ENCODE assay signal across 15 mouse cellular contexts in genomic region chr2:37723501-37724090, GRCm38 (mm10). TPM values are rescaled to one million over a fixed set of nuclear protein-coding genes. Genes with fewer than 3 reads are reported as not detected.
DNase-seq lines count a peak whose midpoint lies in the region; ATAC-seq and TF ChIP-seq lines count a peak whose summit lies in the region.
"Had no signal": no experiment of that assay in that cellular context is flagged by ENCODE, and none has a peak within 500 bp of the region (broad histone marks: within the 10 kb centered on the region; RNA-seq: fewer than 3 reads in every experiment).

No protein-coding gene starts in this region.

- 81% methylated on average over 11 of the region's 11 CpGs for WGBS in kidney, adult 2 months
- 52% methylated on average over 11 of the region's 11 CpGs for WGBS in forebrain, embryonic 14.5 days
- 56% methylated on average over 11 of the region's 11 CpGs for WGBS in midbrain, embryonic 12.5 days

- no peak overlapping the region for H3K9ac ChIP-seq in forebrain, embryonic 14.5 days (ENCODE audit: low read length)
- H3K9ac ChIP-seq in midbrain, embryonic 12.5 days (replicated peaks) = no peak overlapping the region
- H3K9ac ChIP-seq: heart, embryonic 15.5 days had no signal

- no peaks in the 10 kb centered on the region for H3K27me3 ChIP-seq in kidney, adult 2 months (replicated peaks; ENCODE audit: control insufficient read depth, insufficient read depth, low read length)
- no peaks in the 10 kb centered on the region for H3K27me3 ChIP-seq in forebrain, embryonic 14.5 days (replicated peaks; ENCODE audit: control insufficient read depth, insufficient read depth, low read length)
- H3K27me3 ChIP-seq in midbrain, embryonic 12.5 days = no peaks in the 10 kb centered on the region
- H3K27me3 ChIP-seq: heart, embryonic 15.5 days had no signal

- no peak for TF ChIP-seq POLR2A in kidney, adult 2 months (IDR thresholded peaks at IDR 0.05; ENCODE audit: low read depth, low read length)

- no peak overlapping the region for H3K4me2 ChIP-seq in forebrain, embryonic 14.5 days (ENCODE audit: low read length)
- no peak overlapping the region for H3K4me2 ChIP-seq in midbrain, embryonic 12.5 days (replicated peaks)
- H3K4me2 ChIP-seq: heart, embryonic 15.5 days had no signal

- peaks cover 19% of the 10 kb centered on the region for H3K4me1 ChIP-seq in kidney, adult 2 months (ENCODE audit: control insufficient read depth, insufficient read depth, low read length)
- H3K4me1 ChIP-seq in forebrain, embryonic 14.5 days (ENCODE audit: control insufficient read depth, insufficient read depth, low read length) = no peaks in the 10 kb centered on the region; the same call in 1 of the 2 replicates
- peaks cover 13% of the 10 kb centered on the region for H3K4me1 ChIP-seq in midbrain, embryonic 12.5 days
- H3K4me1 ChIP-seq: heart, embryonic 15.5 days had no signal

- no peaks in the 10 kb centered on the region for H3K9me3 ChIP-seq in forebrain, embryonic 14.5 days (replicated peaks; ENCODE audit: control insufficient read depth, low read length)
- no peaks in the 10 kb centered on the region for H3K9me3 ChIP-seq in midbrain, embryonic 12.5 days
- H3K9me3 ChIP-seq: heart, embryonic 15.5 days had no signal

- peak; percentile 30 for DNase-seq in cerebellum, adult 11-12 months
- DNase-seq in cerebellum, adult 9-10 months = no peak
- no peak for DNase-seq in kidney, adult 2 months
- DNase-seq in kidney, postnatal 36 days = no peak
- DNase-seq in forebrain, embryonic 14.5 days (ENCODE audit: low spot score) = peak; percentile 74
- no peak for DNase-seq in spleen, postnatal 4 days (ENCODE audit: low spot score in 2 of 2)
- DNase-seq: adrenal gland, postnatal 14 days; gastrocnemius, postnatal 36 days; liver; spleen, adult 18-20 months; thymus, adult 2 months had no signal

- no peak overlapping the region for H3K4me3 ChIP-seq in kidney, adult 2 months (ENCODE audit: insufficient read depth, low read depth, low read length)
- H3K4me3 ChIP-seq in forebrain, embryonic 14.5 days (ENCODE audit: low read depth, low read length) = no peak overlapping the region
- H3K4me3 ChIP-seq in midbrain, embryonic 12.5 days = no peak overlapping the region
- H3K4me3 ChIP-seq: heart, embryonic 15.5 days had no signal

- TF ChIP-seq CTCF in kidney, adult 2 months (conservative IDR thresholded peaks at IDR 0.05; ENCODE audit: insufficient read depth, insufficient read length, low read depth, low read length) = no peak

- H3K36me3 ChIP-seq in kidney, adult 2 months (ENCODE audit: control insufficient read depth, insufficient read depth, low read length) = no peaks in the 10 kb centered on the region
- H3K36me3 ChIP-seq in forebrain, embryonic 14.5 days (ENCODE audit: control insufficient read depth, insufficient read depth, low read length) = no peaks in the 10 kb centered on the region
- H3K36me3 ChIP-seq in midbrain, embryonic 12.5 days = no peaks in the 10 kb centered on the region
- H3K36me3 ChIP-seq: heart, embryonic 15.5 days had no signal

- peak overlapping the region; percentile 74 for H3K27ac ChIP-seq in kidney, adult 2 months (ENCODE audit: insufficient read depth, low read depth, low read length)
- H3K27ac ChIP-seq in forebrain, embryonic 14.5 days (ENCODE audit: low read depth, low read length) = peak overlapping the region; percentile 61; the same call in 1 of the 2 replicates
- peak overlapping the region; percentile 72 for H3K27ac ChIP-seq in midbrain, embryonic 12.5 days (replicated peaks)
- H3K27ac ChIP-seq: heart, embryonic 15.5 days had no signal

- peak; percentile 84 for ATAC-seq in forebrain, embryonic 14.5 days
- ATAC-seq in midbrain, embryonic 12.5 days (ENCODE audit: low FRiP score, low read depth) = peak; percentile 41; the same call in 1 of the 2 replicates
- ATAC-seq in erythroblast, adult 5-6 weeks (replicated peaks; ENCODE audit: low FRiP score, poor library complexity, severe bottlenecking) = no peak

RNA-seq across cellular contexts. Expression of gene Strbp, which starts 19.9 kb away (rescaled TPM):
- 5.0 and 6.8 TPM in 2 replicates for polyA plus RNA-seq in kidney, adult 2 months (2012; rRNA removed)
- polyA plus RNA-seq in forebrain, embryonic 14.5 days (2014; fragmentation: Nextera tagmentation; extraction: Ambion mirVana) = 114 and 133 TPM in 2 replicates
- 106 and 117 TPM in 2 replicates for polyA plus RNA-seq in midbrain, embryonic 12.5 days (2016; fragmentation: Nextera tagmentation; extraction: Ambion mirVana)
- 8.4 and 11.9 TPM in 2 replicates for total RNA-seq in erythroblast, adult 5-6 weeks (2015; ENCODE audit: low replicate concordance)
- 8.1 and 13.0 TPM in 2 replicates for total RNA-seq in erythroblast, adult 5-6 weeks (2017; ENCODE audit: low replicate concordance)

RNA-seq across cellular contexts. Expression of gene Crb2, which starts 52.5 kb away (rescaled TPM):
- polyA plus RNA-seq in kidney, adult 2 months (2012; rRNA removed) = 2.7 and 3.0 TPM in 2 replicates
- 4.0 and 4.2 TPM in 2 replicates for polyA plus RNA-seq in forebrain, embryonic 14.5 days (2014; fragmentation: Nextera tagmentation; extraction: Ambion mirVana)
- 21.8 and 24.2 TPM in 2 replicates for polyA plus RNA-seq in midbrain, embryonic 12.5 days (2016; fragmentation: Nextera tagmentation; extraction: Ambion mirVana)
- not detected in 2 replicates for total RNA-seq in erythroblast, adult 5-6 weeks (2015; ENCODE audit: low replicate concordance)
- total RNA-seq in erythroblast, adult 5-6 weeks (2017; ENCODE audit: low replicate concordance) = not detected in 2 replicates
- total RNA-seq: neutrophil, adult 5-6 weeks had no signal

Comparison
In these comparisons a context has a peak if more than half of its experiments do, and no peak if none do; other contexts are left out.
1. DNase-seq: peak in cerebellum, adult 11-12 months (single experiment) and forebrain, embryonic 14.5 days (single experiment); none in cerebellum, adult 9-10 months (single experiment), kidney, adult 2 months (single experiment), kidney, postnatal 36 days (0 of 2) and spleen, postnatal 4 days (0 of 2).
2. RNA of gene Strbp, which starts 19.9 kb away (polyA plus RNA-seq): 114 to 133 TPM in forebrain, embryonic 14.5 days and 106 to 117 TPM in midbrain, embryonic 12.5 days; 5.0 to 6.8 TPM in kidney, adult 2 months; every median in the first group is over 10 times any median in the second.
3. Peak in every context shown above with its lines, with median percentiles within 50 percentile points of each other: H3K27ac ChIP-seq.